Mouse (Mus musculus): ENCODE results near the gene Ssr3. TPM values are rescaled to one million over a fixed set of nuclear protein-coding genes. Genes with fewer than 3 reads are reported as not detected.

The Ssr3 gene
- 470 TPM for polyA plus RNA-seq (2014; fragmentation: Illumina TruSeq; extraction: RNeasy Lipid Tissue Mini Kit (QIAGEN cat#74804); ENCODE audit: low read depth, low replicate concordance)

DNA sequence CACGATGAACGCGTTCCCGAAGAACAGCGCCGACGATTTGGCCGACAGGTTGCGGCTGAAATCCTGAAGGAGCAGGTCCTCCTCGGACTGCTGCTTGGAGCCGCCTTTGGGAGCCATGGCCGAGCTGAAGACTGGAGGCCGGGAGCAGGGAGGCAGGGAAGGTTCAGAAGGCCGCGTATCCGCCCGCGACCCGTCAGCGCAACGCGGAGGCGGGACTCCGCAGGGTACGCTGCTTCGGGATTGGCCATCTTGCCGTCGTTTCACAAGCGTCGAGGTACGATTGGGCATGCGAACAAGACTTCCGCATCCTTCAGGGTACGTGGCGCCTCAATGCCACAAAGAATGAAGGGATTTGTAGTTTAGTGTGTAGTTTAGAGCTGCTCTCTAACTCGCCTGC lies at the start of gene Ssr3:
Gene Ssr3 (minus strand): TSS at position 203 of the 397 bp plus-strand sequence.

Other genes starting within 250 kb of the Ssr3 start
- gene Tiparp, start 135.8 kb upstream of the Ssr3 start, polyA plus RNA-seq (2014; fragmentation: Illumina TruSeq; extraction: RNeasy Lipid Tissue Mini Kit (QIAGEN cat#74804); ENCODE audit: low read depth, low replicate concordance) = 12.2 TPM